8 mouse cellular contexts compared by ENCODE assay signal in genomic region chr11:50589060-50589459, GRCm38 (mm10). TPM values are rescaled to one million over a fixed set of nuclear protein-coding genes. Genes with fewer than 3 reads are reported as not detected.
DNase-seq lines count a peak whose midpoint lies in the region; ATAC-seq and TF ChIP-seq lines count a peak whose summit lies in the region.

No protein-coding gene starts in this region.

- H3K4me2 ChIP-seq in hindbrain, embryonic 12.5 days (replicated peaks) = no peak overlapping the region
- no peak overlapping the region for H3K4me2 ChIP-seq in forebrain, embryonic 15.5 days (replicated peaks)

- no peak overlapping the region for H3K27ac ChIP-seq in hindbrain, embryonic 10.5 days
- H3K27ac ChIP-seq in hindbrain, embryonic 12.5 days = no peak overlapping the region
- H3K27ac ChIP-seq in spleen, adult 2 months (ENCODE audit: insufficient read depth, low read length) = no peak overlapping the region
- no peak overlapping the region for H3K27ac ChIP-seq in limb, embryonic 10.5 days
- H3K27ac ChIP-seq in forebrain, embryonic 15.5 days (replicated peaks) = no peak overlapping the region

- H3K36me3 ChIP-seq in hindbrain, embryonic 10.5 days = no peaks in the 10 kb centered on the region
- no peaks in the 10 kb centered on the region for H3K36me3 ChIP-seq in hindbrain, embryonic 12.5 days
- H3K36me3 ChIP-seq in spleen, adult 2 months (ENCODE audit: control insufficient read depth, insufficient read depth, low read length) = no peaks in the 10 kb centered on the region
- no peaks in the 10 kb centered on the region for H3K36me3 ChIP-seq in limb, embryonic 10.5 days
- no peaks in the 10 kb centered on the region for H3K36me3 ChIP-seq in splenic B cell, adult 2 months (ENCODE audit: control insufficient read depth, insufficient read depth, low read length, poor library complexity, severe bottlenecking)
- no peaks in the 10 kb centered on the region for H3K36me3 ChIP-seq in forebrain, embryonic 15.5 days

- no peak for ATAC-seq in hindbrain, embryonic 12.5 days (ENCODE audit: low FRiP score)
- ATAC-seq in forebrain, embryonic 15.5 days (replicated peaks) = no peak

- TF ChIP-seq POLR2A in spleen, adult 2 months (IDR thresholded peaks at IDR 0.05; ENCODE audit: low read depth, low read length) = no peak

- H3K9ac ChIP-seq in hindbrain, embryonic 12.5 days = no peak overlapping the region
- no peak overlapping the region for H3K9ac ChIP-seq in forebrain, embryonic 15.5 days (replicated peaks)

- H3K4me3 ChIP-seq in hindbrain, embryonic 10.5 days = no peak overlapping the region
- H3K4me3 ChIP-seq in hindbrain, embryonic 12.5 days = no peak overlapping the region
- no peak overlapping the region for H3K4me3 ChIP-seq in spleen, adult 2 months (ENCODE audit: extremely low read depth, insufficient read depth, insufficient read length)
- no peak overlapping the region for H3K4me3 ChIP-seq in limb, embryonic 10.5 days
- H3K4me3 ChIP-seq in forebrain, embryonic 15.5 days = no peak overlapping the region

- no peaks in the 10 kb centered on the region for H3K9me3 ChIP-seq in hindbrain, embryonic 10.5 days
- no peaks in the 10 kb centered on the region for H3K9me3 ChIP-seq in hindbrain, embryonic 12.5 days (replicated peaks)
- no peaks in the 10 kb centered on the region for H3K9me3 ChIP-seq in limb, embryonic 10.5 days (replicated peaks)
- no peaks in the 10 kb centered on the region for H3K9me3 ChIP-seq in forebrain, embryonic 15.5 days

- H3K4me1 ChIP-seq in hindbrain, embryonic 10.5 days (replicated peaks) = peaks cover 3% of the 10 kb centered on the region; the same call in 1 of the 2 replicates
- peaks cover 8% of the 10 kb centered on the region; the same call in 1 of the 2 replicates for H3K4me1 ChIP-seq in hindbrain, embryonic 12.5 days
- no peaks in the 10 kb centered on the region for H3K4me1 ChIP-seq in spleen, adult 2 months (ENCODE audit: control insufficient read depth, insufficient read depth, insufficient read length)
- peaks cover 10% of the 10 kb centered on the region for H3K4me1 ChIP-seq in limb, embryonic 10.5 days
- H3K4me1 ChIP-seq in forebrain, embryonic 15.5 days = no peaks in the 10 kb centered on the region

- 39% methylated on average over 11 of the region's 11 CpGs for WGBS in hindbrain, embryonic 10.5 days
- WGBS in hindbrain, embryonic 12.5 days = 39% methylated on average over 11 of the region's 11 CpGs
- WGBS in spleen, adult 2 months = 32% methylated on average over 11 of the region's 11 CpGs
- WGBS in limb, embryonic 10.5 days = 39% methylated on average over 11 of the region's 11 CpGs
- 44% methylated on average over 11 of the region's 11 CpGs for WGBS in forebrain, embryonic 15.5 days

- TF ChIP-seq CTCF in spleen, adult 2 months (IDR thresholded peaks at IDR 0.05; ENCODE audit: extremely low read depth, insufficient read depth, insufficient read length, insufficient replicate concordance) = peak; percentile 73; the same call in 1 of the 2 replicates

- peak; percentile 54 for DNase-seq in hindbrain, embryonic 10.5 days (ENCODE audit: low spot score)
- DNase-seq in spleen, adult 2 months (ENCODE audit: low read depth in 1 of 2, low spot score in 2 of 2) = peak in 1 of 2 experiments; percentile 32
- DNase-seq in spleen, postnatal 36 days (ENCODE audit: low spot score in 2 of 2) = no peak
- peak; percentile 82 to 89 for DNase-seq in cerebellum, postnatal 10 days
- peak; percentile 66 for DNase-seq in limb, embryonic 10.5 days (ENCODE audit: low spot score)
- peak; percentile 36 for DNase-seq in splenic B cell, adult 2 months (ENCODE audit: low read depth, low spot score)

- H3K27me3 ChIP-seq in hindbrain, embryonic 10.5 days (ENCODE audit: insufficient read depth, poor library complexity, severe bottlenecking) = no peaks in the 10 kb centered on the region
- no peaks in the 10 kb centered on the region for H3K27me3 ChIP-seq in hindbrain, embryonic 12.5 days
- no peaks in the 10 kb centered on the region for H3K27me3 ChIP-seq in spleen, adult 2 months (ENCODE audit: control insufficient read depth, insufficient read depth, low read length)
- no peaks in the 10 kb centered on the region; the same call in 1 of the 2 replicates for H3K27me3 ChIP-seq in limb, embryonic 10.5 days (ENCODE audit: low read depth, poor library complexity, severe bottlenecking)
- no peaks in the 10 kb centered on the region for H3K27me3 ChIP-seq in splenic B cell, adult 2 months (ENCODE audit: control insufficient read depth, insufficient read depth, low read length, poor library complexity, severe bottlenecking)
- H3K27me3 ChIP-seq in forebrain, embryonic 15.5 days = no peaks in the 10 kb centered on the region

RNA-seq across cellular contexts. Expression of gene Adamts2, which starts 12.8 kb away (rescaled TPM):
- polyA plus RNA-seq in hindbrain, embryonic 10.5 days (2016; fragmentation: Nextera tagmentation; extraction: Ambion mirVana) = 1.3 and 2.8 TPM in 2 replicates
- polyA plus RNA-seq in hindbrain, embryonic 12.5 days (2016; fragmentation: Nextera tagmentation; extraction: Ambion mirVana) = 7.1 and 9.0 TPM in 2 replicates
- polyA plus RNA-seq in spleen, adult 2 months (2012; rRNA removed) = 3.1 and 4.1 TPM in 2 replicates
- polyA plus RNA-seq in limb, embryonic 10.5 days (2016; fragmentation: Nextera tagmentation; extraction: Ambion mirVana) = 0.46 and 0.72 TPM in 2 replicates
- 2.5 and 2.8 TPM in 2 replicates for polyA plus RNA-seq in forebrain, embryonic 15.5 days (2015; fragmentation: Nextera tagmentation; extraction: Ambion mirVana)

Comparison
In these comparisons a context has a peak if more than half of its experiments do, and no peak if none do; other contexts are left out.
1. DNase-seq: peak in hindbrain, embryonic 10.5 days (single experiment), cerebellum, postnatal 10 days (2 of 2), limb, embryonic 10.5 days (single experiment) and splenic B cell, adult 2 months (single experiment); none in spleen, postnatal 36 days (0 of 2).